In genomic region chr15:5134945-5135483, GRCm38 (mm10) we compare ENCODE assay signal across 22 mouse cellular contexts. TPM values are rescaled to one million over a fixed set of nuclear protein-coding genes. Genes with fewer than 3 reads are reported as not detected.
DNase-seq lines count a peak whose midpoint lies in the region; ATAC-seq and TF ChIP-seq lines count a peak whose summit lies in the region.
"Had no signal": no experiment of that assay in that cellular context is flagged by ENCODE, and none has a peak within 500 bp of the region (broad histone marks: within the 10 kb centered on the region; RNA-seq: fewer than 3 reads in every experiment).

No protein-coding gene starts in this region.

- no peak for TF ChIP-seq CTCF in ES-Bruce4 (IDR thresholded peaks at IDR 0.05; ENCODE audit: low read depth, low read length)

- peaks cover 77% of the 10 kb centered on the region for H3K4me1 ChIP-seq in liver, embryonic 12.5 days
- no peaks in the 10 kb centered on the region for H3K4me1 ChIP-seq in ES-Bruce4 (ENCODE audit: control insufficient read depth, insufficient read depth, low read length)
- H3K4me1 ChIP-seq: forebrain, embryonic 12.5 days; hindbrain, embryonic 10.5 days; hindbrain, embryonic 15.5 days had no signal

- no peak for ATAC-seq in liver, embryonic 12.5 days
- ATAC-seq: forebrain, embryonic 16.5 days; intestine, embryonic 16.5 days had no signal

- no peak for TF ChIP-seq EP300 in ES-Bruce4 (IDR thresholded peaks at IDR 0.05; ENCODE audit: insufficient read depth, low read depth, low read length)

- no peak overlapping the region for H3K4me3 ChIP-seq in liver, embryonic 12.5 days
- peak overlapping the region; percentile 84 for H3K4me3 ChIP-seq in ES-Bruce4 (ENCODE audit: low read depth, low read length)
- H3K4me3 ChIP-seq: embryonic facial prominence, embryonic 13.5 days; forebrain, embryonic 12.5 days; heart, embryonic 15.5 days; hindbrain, embryonic 10.5 days; hindbrain, embryonic 15.5 days had no signal

- H3K4me2 ChIP-seq in liver, embryonic 12.5 days: no peak overlapping the region
- H3K4me2 ChIP-seq: embryonic facial prominence, embryonic 13.5 days; forebrain, embryonic 12.5 days; heart, embryonic 11.5 days; heart, embryonic 15.5 days; hindbrain, embryonic 15.5 days had no signal

- no peaks in the 10 kb centered on the region for H3K9me3 ChIP-seq in liver, embryonic 12.5 days (replicated peaks)
- no peaks in the 10 kb centered on the region for H3K9me3 ChIP-seq in ES-Bruce4 (replicated peaks; ENCODE audit: control insufficient read depth, insufficient read depth, low read length, poor library complexity, severe bottlenecking)
- H3K9me3 ChIP-seq: embryonic facial prominence, embryonic 13.5 days; forebrain, embryonic 12.5 days; heart, embryonic 15.5 days; hindbrain, embryonic 10.5 days; hindbrain, embryonic 15.5 days had no signal

- H3K27me3 ChIP-seq in liver, embryonic 12.5 days (replicated peaks): no peaks in the 10 kb centered on the region
- H3K27me3 ChIP-seq in ES-Bruce4 (ENCODE audit: control insufficient read depth, insufficient read depth, low read length, poor library complexity, severe bottlenecking): no peaks in the 10 kb centered on the region
- H3K27me3 ChIP-seq: embryonic facial prominence, embryonic 13.5 days; forebrain, embryonic 12.5 days; heart, embryonic 15.5 days; hindbrain, embryonic 15.5 days had no signal

- no peak for DNase-seq in liver
- DNase-seq in WW6 (ENCODE audit: low read depth, low spot score): peak; percentile 59
- no peak for DNase-seq in gastrocnemius, postnatal 4 days (ENCODE audit: low spot score in 2 of 2)
- DNase-seq in heart, adult 8-10 months (ENCODE audit: low spot score): no peak
- DNase-seq in adrenal gland, postnatal 36 days: no peak
- DNase-seq: adrenal gland, adult 8-10 months; cerebellum, adult 18-20 months; cerebellum, adult 9-11 months; cerebellum, postnatal 36 days; gastrocnemius, postnatal 10 days; heart, adult 18-20 months; heart, postnatal 14 days had no signal

- peak overlapping the region; percentile 34; the same call in 1 of the 2 replicates for H3K27ac ChIP-seq in liver, embryonic 12.5 days
- H3K27ac ChIP-seq in ES-Bruce4 (ENCODE audit: insufficient read depth, low read length): peak overlapping the region; percentile 84; the same call in 1 of the 2 replicates
- H3K27ac ChIP-seq: embryonic facial prominence, embryonic 13.5 days; forebrain, embryonic 12.5 days; heart, embryonic 15.5 days; hindbrain, embryonic 10.5 days; hindbrain, embryonic 15.5 days had no signal

- 66% methylated on average over 8 of the region's 8 CpGs for WGBS in liver, embryonic 12.5 days (ENCODE audit: insufficient replicate concordance)

- TF ChIP-seq POLR2A in ES-Bruce4 (IDR thresholded peaks at IDR 0.05; ENCODE audit: insufficient read depth, low read length): peak; percentile 60

- no peak overlapping the region for H3K9ac ChIP-seq in liver, embryonic 12.5 days
- H3K9ac ChIP-seq in ES-Bruce4 (ENCODE audit: low read depth, poor library complexity, severe bottlenecking): peak overlapping the region; percentile 13; the same call in 1 of the 2 replicates
- H3K9ac ChIP-seq: embryonic facial prominence, embryonic 13.5 days; forebrain, embryonic 12.5 days; heart, embryonic 15.5 days; hindbrain, embryonic 15.5 days had no signal

- H3K36me3 ChIP-seq in liver, embryonic 12.5 days: no peaks in the 10 kb centered on the region
- H3K36me3 ChIP-seq in ES-Bruce4 (ENCODE audit: control insufficient read depth, insufficient read depth, low read length, poor library complexity, severe bottlenecking): no peaks in the 10 kb centered on the region
- H3K36me3 ChIP-seq: embryonic facial prominence, embryonic 13.5 days; forebrain, embryonic 12.5 days; heart, embryonic 15.5 days; hindbrain, embryonic 10.5 days; hindbrain, embryonic 15.5 days had no signal

RNA-seq across cellular contexts. Expression of gene Prkaa1, which starts 8.6 kb away (rescaled TPM):
- 21.3 and 22.3 TPM in 2 replicates for polyA plus RNA-seq in liver, embryonic 12.5 days (2016; fragmentation: Nextera tagmentation; extraction: Ambion mirVana)
- polyA plus RNA-seq in ES-Bruce4 (2011; ENCODE audit: insufficient read depth, insufficient read length, low read depth, missing spikeins): 24.6 and 26.0 TPM in 2 replicates
- 10 to 100 TPM; 15.8 to 17.4 TPM for total RNA-seq in gastrocnemius, postnatal 4 days (2021)
- total RNA-seq in heart, adult 8-10 months (2022): 10 to 100 TPM; 12.1 to 14.4 (median 13.9) TPM
- total RNA-seq in adrenal gland, postnatal 36 days (2021): 10 to 100 TPM; 35.1 to 39.9 TPM

RNA-seq across cellular contexts. Expression of gene Rpl37, which starts 18.6 kb away (rescaled TPM):
- 532 and 540 TPM in 2 replicates for polyA plus RNA-seq in liver, embryonic 12.5 days (2016; fragmentation: Nextera tagmentation; extraction: Ambion mirVana)
- 685 and 750 TPM in 2 replicates for polyA plus RNA-seq in ES-Bruce4 (2011; ENCODE audit: insufficient read depth, insufficient read length, low read depth, missing spikeins)
- 100 to 1,000 TPM; 389 to 413 TPM for total RNA-seq in gastrocnemius, postnatal 4 days (2021)
- 100 to 1,000 TPM; 173 to 245 (median 203) TPM for total RNA-seq in heart, adult 8-10 months (2022)
- total RNA-seq in adrenal gland, postnatal 36 days (2021): 100 to 1,000 TPM; 399 to 467 TPM

RNA-seq across cellular contexts. Expression of gene Card6, which starts 26.7 kb away (rescaled TPM):
- 0.85 and 1.0 TPM in 2 replicates for polyA plus RNA-seq in liver, embryonic 12.5 days (2016; fragmentation: Nextera tagmentation; extraction: Ambion mirVana)
- polyA plus RNA-seq in ES-Bruce4 (2011; ENCODE audit: insufficient read depth, insufficient read length, low read depth, missing spikeins): 0.67 and 0.82 TPM in 2 replicates
- total RNA-seq in gastrocnemius, postnatal 4 days (2021): 1 to 10 TPM; 2.7 to 3.1 TPM
- total RNA-seq in heart, adult 8-10 months (2022): 1 to 10 TPM; 8.1 to 9.1 (median 8.7) TPM
- 1 to 10 TPM; 6.5 to 7.4 TPM for total RNA-seq in adrenal gland, postnatal 36 days (2021)

RNA-seq across cellular contexts. Expression of gene Ttc33, which starts 50.3 kb away (rescaled TPM):
- polyA plus RNA-seq in liver, embryonic 12.5 days (2016; fragmentation: Nextera tagmentation; extraction: Ambion mirVana): 18.9 and 19.1 TPM in 2 replicates
- 22.8 and 29.6 TPM in 2 replicates for polyA plus RNA-seq in ES-Bruce4 (2011; ENCODE audit: insufficient read depth, insufficient read length, low read depth, missing spikeins)
- total RNA-seq in gastrocnemius, postnatal 4 days (2021): 10 to 100 TPM; 34.3 to 39.0 TPM
- total RNA-seq in heart, adult 8-10 months (2022): 10 to 100 TPM; 41.9 to 46.4 (median 43.9) TPM
- 10 to 100 TPM; 53.0 to 67.1 TPM for total RNA-seq in adrenal gland, postnatal 36 days (2021)
